Mouse (Mus musculus): Measurements from ENCODE around the gene Zfp322a. TPM values are rescaled to one million over a fixed set of nuclear protein-coding genes. Genes with fewer than 3 reads are reported as not detected.
A peak's percentile ranks its signal among the peaks of the same experiment; 100 is the strongest.
"Not testable (repeated sequence)": the region's sequence is repeated elsewhere in the genome, so short reads cannot be mapped to it uniquely, and the experiment has no call there.

The Zfp322a gene
- polyA plus RNA-seq, 1 experiment from 2014 or later = 53.3 TPM

- under 1% methylated on average over 31 of the region's 31 CpGs for WGBS
- Histone ChIP-seq H3K27me3 (peaks cover 38% of the 10 kb centered on the region), H3K27ac (no peak overlapping the region), H3K9ac (peak overlapping the region; percentile 19; the same call in 1 of the 2 replicates), H3K4me3 (peak overlapping the region; percentile 45), H3K4me1 (peaks cover 12% of the 10 kb centered on the region; the same call in 1 of the 2 replicates), H3K4me2 (peak overlapping the region; percentile 77), H3K9me3 (no peaks in the 10 kb centered on the region), H3K36me3 (no peaks in the 10 kb centered on the region)
- no peak for ATAC-seq (ENCODE audit: borderline replicate concordance, extremely low read depth, low FRiP score, low TSS enrichment)
Observed at GRCm38 (mm10) chr13:23396246-23396703, 27.3 kb upstream of the Zfp322a start.

- 2% methylated on average over 43 of the region's 43 CpGs for WGBS
- no peak overlapping the region for H3K27ac ChIP-seq
- peak overlapping the region; percentile 77 for H3K4me2 ChIP-seq
- peaks cover 38% of the 10 kb centered on the region for H3K27me3 ChIP-seq
- no peak for ATAC-seq (ENCODE audit: borderline replicate concordance, extremely low read depth, low FRiP score, low TSS enrichment)
- 0 out of 2 replicates have a peak overlapping the region, but pooled peaks have one; percentile 19 for H3K9ac ChIP-seq
- H3K4me3 ChIP-seq = peak overlapping the region; percentile 45
- H3K36me3 ChIP-seq = no peaks in the 10 kb centered on the region
- no peaks in the 10 kb centered on the region for H3K9me3 ChIP-seq
- peaks cover 12% of the 10 kb centered on the region; the same call in 1 of the 2 replicates for H3K4me1 ChIP-seq
Observed at GRCm38 (mm10) chr13:23395301-23396245, 26.6 kb upstream of the Zfp322a start.

GRCm38 (mm10) chr13:23387548-23387947 lies 18.5 kb upstream of the Zfp322a start:
- no peaks in the 10 kb centered on the region for H3K9me3 ChIP-seq
- ATAC-seq (ENCODE audit: borderline replicate concordance, extremely low read depth, low FRiP score, low TSS enrichment) = no peak
- H3K27me3 ChIP-seq = no peaks in the 10 kb centered on the region
- no peak overlapping the region for H3K9ac ChIP-seq
- H3K36me3 ChIP-seq = no peaks in the 10 kb centered on the region
- H3K4me3 ChIP-seq = no peak overlapping the region
- WGBS = 81% methylated on average over 1 of the region's 1 CpGs
- H3K4me1 ChIP-seq = no peaks in the 10 kb centered on the region
- H3K4me2 ChIP-seq = no peak overlapping the region
- H3K27ac ChIP-seq = no peak overlapping the region

GRCm38 (mm10) chr13:23383127-23383526 lies 14.1 kb upstream of the Zfp322a start:
- Histone ChIP-seq H3K27me3 (no peaks in the 10 kb centered on the region), H3K4me3 (no peak overlapping the region), H3K9me3 (no peaks in the 10 kb centered on the region), H3K27ac (no peak overlapping the region), H3K4me1 (no peaks in the 10 kb centered on the region), H3K4me2 (no peak overlapping the region), H3K9ac (no peak overlapping the region), H3K36me3 (no peaks in the 10 kb centered on the region)
- ATAC-seq (ENCODE audit: borderline replicate concordance, extremely low read depth, low FRiP score, low TSS enrichment) = no peak
- WGBS = 40% methylated on average over 1 of the region's 1 CpGs

GRCm38 (mm10) chr13:23372433-23372832 lies 3.4 kb upstream of the Zfp322a start:
- WGBS = 56% methylated on average over 1 of the region's 1 CpGs
- H3K9me3 ChIP-seq = no peaks in the 10 kb centered on the region
- H3K9ac ChIP-seq = no peak overlapping the region
- no peaks in the 10 kb centered on the region for H3K27me3 ChIP-seq
- ATAC-seq (ENCODE audit: borderline replicate concordance, extremely low read depth, low FRiP score, low TSS enrichment) = no peak
- no peak overlapping the region for H3K4me3 ChIP-seq
- peaks cover 9% of the 10 kb centered on the region for H3K4me1 ChIP-seq
- no peak overlapping the region for H3K27ac ChIP-seq
- no peaks in the 10 kb centered on the region for H3K36me3 ChIP-seq
- no peak overlapping the region for H3K4me2 ChIP-seq

- Histone ChIP-seq H3K4me3 (peak overlapping the region; percentile 91; the same call in 1 of the 2 replicates), H3K4me1 (peaks cover 16% of the 10 kb centered on the region), H3K27me3 (no peaks in the 10 kb centered on the region), H3K27ac (no peak overlapping the region), H3K9ac (no peak overlapping the region), H3K36me3 (peaks cover 4% of the 10 kb centered on the region; the same call in 1 of the 2 replicates), H3K4me2 (peak overlapping the region; percentile 68), H3K9me3 (no peaks in the 10 kb centered on the region)
- 94% methylated on average over 4 of the region's 4 CpGs for WGBS
- no peak for ATAC-seq (ENCODE audit: borderline replicate concordance, extremely low read depth, low FRiP score, low TSS enrichment)
Observed at GRCm38 (mm10) chr13:23370075-23370474, 1.1 kb upstream of the Zfp322a start.

GRCm38 (mm10) chr13:23369421-23369765 lies 385 bp upstream of the Zfp322a start:
- H3K4me2 ChIP-seq = peak overlapping the region; percentile 68
- ATAC-seq (ENCODE audit: borderline replicate concordance, extremely low read depth, low FRiP score, low TSS enrichment) = peak; percentile 23; the same call in 1 of the 2 replicates
- peaks cover 8% of the 10 kb centered on the region for H3K36me3 ChIP-seq
- H3K27me3 ChIP-seq = no peaks in the 10 kb centered on the region
- H3K4me1 ChIP-seq = peaks cover 16% of the 10 kb centered on the region
- peak overlapping the region; percentile 84 for H3K9ac ChIP-seq
- H3K27ac ChIP-seq = peak overlapping the region; percentile 99
- no peaks in the 10 kb centered on the region for H3K9me3 ChIP-seq
- under 1% methylated on average over 10 of the region's 10 CpGs for WGBS
- peak overlapping the region; percentile 91 for H3K4me3 ChIP-seq

GRCm38 (mm10) chr13:23361536-23361935 lies 7.5 kb downstream of the Zfp322a start:
- Histone ChIP-seq H3K4me3 (no peak overlapping the region), H3K27ac (no peak overlapping the region), H3K9ac (no peak overlapping the region), H3K36me3 (peaks cover 70% of the 10 kb centered on the region), H3K4me1 (no peaks in the 10 kb centered on the region), H3K27me3 (no peaks in the 10 kb centered on the region), H3K9me3 (no peaks in the 10 kb centered on the region), H3K4me2 (no peak overlapping the region)
- 88% methylated on average over 4 of the region's 4 CpGs for WGBS
- ATAC-seq (ENCODE audit: borderline replicate concordance, extremely low read depth, low FRiP score, low TSS enrichment) = no peak

GRCm38 (mm10) chr13:23354541-23354940 lies 14.5 kb downstream of the Zfp322a start:
- not testable (repeated sequence) for H3K27me3 ChIP-seq; H3K9me3 ChIP-seq; ATAC-seq (ENCODE audit: borderline replicate concordance, extremely low read depth, low FRiP score, low TSS enrichment); H3K27ac ChIP-seq; H3K4me3 ChIP-seq; H3K4me1 ChIP-seq; H3K4me2 ChIP-seq; H3K9ac ChIP-seq
- WGBS = 90% methylated on average over 5 of the region's 5 CpGs
- peaks cover 51% of the 10 kb centered on the region for H3K36me3 ChIP-seq

- Histone ChIP-seq H3K4me2 (no peak overlapping the region), H3K9ac (no peak overlapping the region), H3K27me3 (peaks cover 30% of the 10 kb centered on the region), H3K27ac (no peak overlapping the region), H3K4me3 (no peak overlapping the region), H3K36me3 (no peaks in the 10 kb centered on the region), H3K4me1 (peaks cover 12% of the 10 kb centered on the region), H3K9me3 (no peaks in the 10 kb centered on the region)
- 6% methylated on average over 18 of the region's 18 CpGs for WGBS
- no peak for ATAC-seq (ENCODE audit: borderline replicate concordance, extremely low read depth, low FRiP score, low TSS enrichment)
Observed at GRCm38 (mm10) chr13:23317305-23317889, 51.6 kb downstream of the Zfp322a start.

- H3K27ac ChIP-seq = no peak overlapping the region
- ATAC-seq (ENCODE audit: borderline replicate concordance, extremely low read depth, low FRiP score, low TSS enrichment) = no peak
- H3K9ac ChIP-seq = peak overlapping the region; percentile 42
- H3K4me2 ChIP-seq = peak overlapping the region; percentile 77
- WGBS = 1% methylated on average over 42 of the region's 42 CpGs
- H3K36me3 ChIP-seq = no peaks in the 10 kb centered on the region
- H3K9me3 ChIP-seq = no peaks in the 10 kb centered on the region
- H3K4me1 ChIP-seq = peaks cover 15% of the 10 kb centered on the region
- H3K4me3 ChIP-seq = peak overlapping the region; percentile 40
- H3K27me3 ChIP-seq = peaks cover 63% of the 10 kb centered on the region
Observed at GRCm38 (mm10) chr13:23312909-23313669, 55.9 kb downstream of the Zfp322a start.

All from lung, embryonic 15.5 days (tissue).